Mouse (Mus musculus) lung, adult 10 weeks (tissue): ENCODE data around the gene 4930558C23Rik. TPM values are rescaled to one million over a fixed set of nuclear protein-coding genes. Genes with fewer than 3 reads are reported as not detected.

Experiments
- polyA plus RNA-seq: library from polyadenylated mRNA; stranded (reverse); fragments of 350-450 nt; fragmentation: Illumina TruSeq; extraction: RNeasy Lipid Tissue Mini Kit (QIAGEN cat#74804); gene quantifications from one replicate; pipeline ENCODE4 v1.2.3, GENCODE M21; 2014; ENCODE audit warnings: low read depth, low replicate concordance; ENCODE audit not compliant: insufficient read depth

4930558C23Rik gene
- polyA plus RNA-seq = not detected

DNA sequence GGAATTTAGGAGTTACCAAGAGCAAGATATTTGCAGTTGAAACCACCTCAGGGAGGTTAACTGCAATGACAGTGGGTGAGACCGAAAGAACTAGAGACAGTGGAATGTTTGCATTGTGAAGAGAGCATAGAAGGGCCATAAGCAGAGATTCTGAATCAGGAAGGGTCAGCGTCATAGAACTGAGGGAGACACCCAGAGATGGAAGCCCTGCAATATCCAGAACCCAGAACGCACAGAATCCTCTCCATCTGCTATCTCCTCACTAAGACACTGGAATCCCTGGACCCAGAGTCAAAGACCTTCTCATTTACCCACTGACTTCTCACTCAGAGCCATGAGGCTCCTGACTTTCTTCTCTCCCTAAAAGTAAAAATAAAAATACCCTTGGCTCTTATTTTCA lies at the start of gene 4930558C23Rik:
Gene 4930558C23Rik (minus strand): TSS at position 101 of the 400 bp plus-strand sequence.

DNA sequence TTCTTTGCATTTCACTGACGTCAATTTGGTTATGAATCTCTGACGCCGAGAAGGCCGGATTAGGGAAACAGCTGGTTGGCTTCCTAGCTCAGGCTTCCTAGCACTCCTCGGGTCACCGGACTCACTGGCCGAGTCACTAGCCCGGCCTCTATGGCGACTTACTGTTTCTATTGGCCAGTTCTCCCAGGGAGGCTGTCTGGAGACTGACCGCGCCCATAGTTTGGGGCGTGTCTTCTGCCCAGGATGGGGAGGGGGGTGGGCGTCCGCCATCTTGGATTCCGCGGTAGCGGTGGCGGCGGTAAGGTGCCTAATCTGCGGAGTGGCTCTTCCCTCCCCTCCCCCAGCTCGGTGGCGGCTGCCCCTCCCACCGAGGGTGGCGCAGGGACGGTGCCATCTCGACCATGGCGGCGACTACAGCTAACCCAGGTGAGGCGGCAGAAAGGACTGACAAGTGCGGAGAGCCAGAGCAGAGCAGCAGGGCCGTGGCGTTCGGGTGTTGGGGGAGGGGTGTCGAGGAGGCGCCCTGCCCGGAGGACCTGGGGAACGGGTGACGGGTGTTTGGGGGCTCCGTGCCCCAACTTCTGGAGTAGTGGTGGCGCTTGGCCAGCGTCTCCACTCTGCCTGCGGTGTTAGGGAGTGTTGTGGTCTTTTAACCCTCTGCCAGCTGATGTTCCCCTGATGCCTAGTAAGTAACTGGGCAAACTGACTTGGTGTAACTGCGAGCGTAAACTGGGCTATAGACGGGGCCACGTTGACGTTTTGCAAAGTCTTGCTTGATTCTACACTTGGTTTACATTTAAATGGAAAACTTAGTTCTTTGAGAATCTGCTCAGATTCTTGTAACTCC lies 31.7 kb upstream of the 4930558C23Rik start, which contains the start of gene Arnt:
Gene Arnt (plus strand): TSS at position 253 of the 847 bp plus-strand sequence.

DNA sequence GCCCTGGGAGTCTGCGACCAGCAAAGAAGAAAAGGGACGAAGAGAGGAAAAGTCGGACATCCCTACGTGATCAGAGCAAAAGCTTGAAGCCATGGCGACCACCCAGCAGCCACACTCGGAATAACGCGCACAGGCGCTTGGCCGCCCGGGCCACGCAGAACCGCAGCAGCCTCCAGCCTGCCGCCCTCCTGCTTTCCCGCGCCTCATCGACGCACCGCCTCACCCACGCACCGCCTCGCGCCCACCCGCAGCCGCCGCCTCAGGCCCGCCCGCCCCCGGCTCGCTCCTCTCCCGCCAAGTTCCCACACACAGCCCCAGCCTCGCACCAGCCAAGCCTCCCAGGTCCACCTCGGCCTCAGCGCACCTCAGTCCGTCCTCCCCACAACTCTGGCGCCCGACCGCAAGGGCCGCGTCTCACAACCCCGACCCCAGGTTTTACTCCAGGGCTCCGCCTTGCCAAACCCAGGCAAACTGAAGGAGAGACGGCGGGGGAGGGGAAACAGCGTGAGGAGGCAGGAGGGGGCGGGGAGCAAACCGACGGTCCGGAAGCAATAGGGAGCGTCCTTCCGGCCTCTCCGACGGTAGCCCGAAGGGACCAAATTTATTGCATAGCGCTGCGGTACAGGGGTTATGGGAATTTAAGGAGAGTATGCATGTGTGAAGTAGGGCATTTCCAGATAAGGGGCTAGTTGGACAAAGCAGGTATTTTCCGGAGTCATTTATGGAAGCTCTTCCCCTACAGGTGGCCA lies 45.8 kb downstream of the 4930558C23Rik start, which contains the start of gene Setdb1:
Gene Setdb1 (minus strand): TSS at position 502 of the 749 bp plus-strand sequence.

Other genes with a start within 250 kb of the 4930558C23Rik start
- gene Sema6c, start 242.4 kb downstream of the 4930558C23Rik start, polyA plus RNA-seq = 2.1 TPM
- gene Gabpb2, start 184.9 kb downstream of the 4930558C23Rik start, polyA plus RNA-seq = 6.1 TPM
- gene Cdc42se1, start 174.1 kb downstream of the 4930558C23Rik start, polyA plus RNA-seq = 80.1 TPM
- gene Mllt11, start 170.7 kb downstream of the 4930558C23Rik start, polyA plus RNA-seq = 5.0 TPM
- 0.84 TPM for gene Gm128, start 161.2 kb downstream of the 4930558C23Rik start, polyA plus RNA-seq
- 6.7 TPM for gene Bnipl, start 151.6 kb downstream of the 4930558C23Rik start, polyA plus RNA-seq
- 41.4 TPM for gene Mindy1, start 121.5 kb downstream of the 4930558C23Rik start, polyA plus RNA-seq
- gene Prune1, start 120.8 kb downstream of the 4930558C23Rik start, polyA plus RNA-seq = 11.4 TPM
- gene Anxa9, start 95.7 kb downstream of the 4930558C23Rik start, polyA plus RNA-seq = 4.2 TPM
- gene Cers2, start 88.0 kb downstream of the 4930558C23Rik start, polyA plus RNA-seq = 149 TPM
- 9.2 TPM for gene Setdb1, start 45.6 kb downstream of the 4930558C23Rik start, polyA plus RNA-seq
- 15.8 TPM for gene Arnt, start 31.5 kb upstream of the 4930558C23Rik start, polyA plus RNA-seq
- gene Ctsk, start 96.4 kb upstream of the 4930558C23Rik start, polyA plus RNA-seq = 22.5 TPM
- gene Ctss, start 123.9 kb upstream of the 4930558C23Rik start, polyA plus RNA-seq = 277 TPM
- not detected for gene Hormad1, start 156.8 kb upstream of the 4930558C23Rik start, polyA plus RNA-seq
- 17.7 TPM for gene Golph3l, start 186.1 kb upstream of the 4930558C23Rik start, polyA plus RNA-seq
- gene Ensa, start 222.2 kb upstream of the 4930558C23Rik start, polyA plus RNA-seq = 61.9 TPM